Mouse (Mus musculus): ENCODE results near the gene Gm49510.
A peak's percentile ranks its signal among the peaks of the same experiment; 100 is the strongest.

Gm49510 gene

DNA sequence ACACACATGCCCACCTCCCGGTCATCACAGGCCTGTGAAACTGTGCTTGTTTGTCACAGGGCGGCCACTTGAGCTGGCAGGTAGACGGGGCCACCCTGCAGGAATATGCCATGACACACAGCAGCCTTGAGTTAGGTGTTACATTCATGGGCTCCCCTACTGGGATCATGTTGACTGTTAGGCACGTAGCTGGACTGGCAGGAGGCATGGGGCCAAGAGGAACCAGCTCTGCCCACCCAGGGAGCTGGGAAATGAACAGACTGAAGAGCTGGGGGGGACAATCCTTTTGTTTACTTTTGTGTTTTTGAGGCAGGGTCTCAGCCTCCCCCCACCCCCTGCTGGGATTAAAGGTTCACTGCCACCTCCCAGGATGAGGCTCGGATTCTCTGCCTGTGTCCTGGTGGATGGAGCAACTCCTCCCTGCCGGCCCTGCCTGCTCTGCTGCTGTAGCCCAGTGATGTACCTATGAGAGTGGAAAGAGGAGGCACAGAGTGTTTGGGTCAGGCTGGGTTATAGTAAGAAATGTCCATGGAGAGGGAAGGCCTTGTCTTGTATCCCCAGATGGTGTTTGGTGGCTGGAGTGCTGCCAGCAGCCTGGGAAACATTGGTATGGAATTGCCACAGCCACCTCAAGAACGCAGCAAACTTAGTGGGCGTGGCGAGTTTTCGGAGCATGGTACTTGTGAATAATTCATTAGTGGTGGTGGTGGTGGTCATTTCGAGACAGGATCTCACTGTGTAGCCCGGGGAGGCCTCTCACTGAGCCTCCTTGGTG is 16.8 kb downstream of the Gm49510 start:
- DNase-seq = no peak

DNA sequence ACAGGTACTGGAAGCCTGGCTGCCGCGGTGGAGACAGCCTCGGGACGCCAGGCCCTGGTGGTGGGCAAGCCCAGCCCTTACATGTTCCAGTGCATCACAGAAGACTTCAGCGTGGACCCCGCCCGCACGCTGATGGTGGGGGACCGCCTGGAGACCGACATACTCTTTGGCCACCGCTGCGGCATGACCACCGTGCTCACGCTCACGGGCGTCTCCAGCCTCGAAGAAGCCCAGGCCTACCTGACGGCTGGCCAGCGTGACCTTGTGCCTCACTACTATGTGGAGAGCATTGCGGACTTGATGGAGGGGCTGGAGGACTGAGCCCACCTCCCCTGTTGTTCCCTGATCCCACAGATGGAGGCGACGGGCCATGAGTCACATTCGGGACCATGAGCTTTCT is 18.7 kb downstream of the Gm49510 start:
- no peak for DNase-seq

GRCm38 (mm10) chr15:78919914-78920313 is 20.4 kb downstream of the Gm49510 start:
- DNase-seq = no peak

- no peak for DNase-seq
These were observed 23.2 kb downstream of the Gm49510 start for GRCm38 (mm10) chr15:78922700-78923099.

GRCm38 (mm10) chr15:78923585-78923984 is 24.1 kb downstream of the Gm49510 start:
- DNase-seq = peak in 1 of 2 experiments; percentile 46

DNA sequence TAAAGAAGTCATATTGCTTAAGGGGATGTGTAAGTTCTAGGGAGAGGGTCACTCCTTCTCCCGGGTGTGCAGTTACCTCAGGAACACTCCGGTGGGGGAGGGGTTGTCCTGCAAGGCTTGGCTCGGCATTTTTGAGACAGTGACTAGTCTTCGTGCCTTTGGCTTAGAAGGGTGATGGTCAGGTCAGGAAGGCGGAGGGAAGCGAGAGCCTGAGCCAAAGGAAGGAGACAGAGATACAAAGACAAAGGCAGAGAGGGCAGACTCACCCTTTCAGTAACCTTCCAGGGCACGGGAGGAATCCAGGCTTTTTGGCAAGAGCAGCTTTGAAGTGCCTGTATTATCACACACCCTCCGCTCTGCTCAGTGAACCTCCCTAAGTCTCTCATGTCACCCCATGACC is 25.7 kb downstream of the Gm49510 start:
- DNase-seq = no peak

DNA sequence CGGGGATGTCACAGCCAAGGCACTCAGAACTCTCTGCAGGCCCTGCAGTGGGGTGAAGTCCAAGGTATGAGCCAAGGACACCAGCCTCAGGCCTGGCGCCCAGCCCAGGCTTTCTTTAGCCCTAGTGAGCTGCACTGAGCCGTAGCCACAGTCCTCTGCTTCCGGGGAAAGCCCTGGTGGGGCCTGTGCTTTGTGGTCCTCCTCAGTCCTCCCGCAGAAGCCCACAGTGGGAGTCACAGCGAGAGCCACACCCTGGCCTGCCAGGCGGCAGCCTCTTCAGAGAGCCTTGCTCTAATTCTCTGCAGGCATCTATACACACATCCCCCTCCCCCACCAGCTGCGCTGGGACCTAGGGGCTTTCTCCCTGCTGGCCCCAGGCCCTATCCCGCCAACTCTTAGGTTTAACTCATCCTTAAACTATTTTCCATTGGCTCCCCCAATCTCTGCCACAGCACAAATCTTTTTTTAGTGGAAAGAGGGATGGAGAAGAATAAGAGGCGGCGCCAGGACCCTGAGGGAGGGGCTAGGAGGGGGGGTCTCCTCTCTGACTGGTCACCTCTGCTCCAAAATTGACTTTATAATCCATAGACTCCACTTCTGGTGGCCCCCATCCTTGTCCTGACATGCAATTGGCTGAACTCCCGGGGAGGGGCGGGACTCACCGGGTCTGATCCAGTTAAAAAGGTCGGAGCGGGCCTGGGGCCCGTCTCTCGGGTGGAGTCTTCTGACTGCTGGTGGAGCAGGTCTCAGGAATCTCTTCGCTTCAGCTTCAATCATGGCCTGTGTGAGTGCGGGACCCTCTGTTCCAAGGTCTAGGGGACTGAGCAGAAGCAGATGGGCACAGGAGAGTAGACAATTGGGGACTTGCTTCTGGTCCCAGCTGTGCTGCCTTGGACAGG is 26.8 kb downstream of the Gm49510 start, which contains the start of gene Lgals1:
Gene Lgals1 (plus strand): TSS at position 705 of the 899 bp plus-strand sequence.
- DNase-seq = peak; percentile 47 to 49

- DNase-seq = no peak
These were observed 27.7 kb downstream of the Gm49510 start for GRCm38 (mm10) chr15:78927021-78927787.

DNA sequence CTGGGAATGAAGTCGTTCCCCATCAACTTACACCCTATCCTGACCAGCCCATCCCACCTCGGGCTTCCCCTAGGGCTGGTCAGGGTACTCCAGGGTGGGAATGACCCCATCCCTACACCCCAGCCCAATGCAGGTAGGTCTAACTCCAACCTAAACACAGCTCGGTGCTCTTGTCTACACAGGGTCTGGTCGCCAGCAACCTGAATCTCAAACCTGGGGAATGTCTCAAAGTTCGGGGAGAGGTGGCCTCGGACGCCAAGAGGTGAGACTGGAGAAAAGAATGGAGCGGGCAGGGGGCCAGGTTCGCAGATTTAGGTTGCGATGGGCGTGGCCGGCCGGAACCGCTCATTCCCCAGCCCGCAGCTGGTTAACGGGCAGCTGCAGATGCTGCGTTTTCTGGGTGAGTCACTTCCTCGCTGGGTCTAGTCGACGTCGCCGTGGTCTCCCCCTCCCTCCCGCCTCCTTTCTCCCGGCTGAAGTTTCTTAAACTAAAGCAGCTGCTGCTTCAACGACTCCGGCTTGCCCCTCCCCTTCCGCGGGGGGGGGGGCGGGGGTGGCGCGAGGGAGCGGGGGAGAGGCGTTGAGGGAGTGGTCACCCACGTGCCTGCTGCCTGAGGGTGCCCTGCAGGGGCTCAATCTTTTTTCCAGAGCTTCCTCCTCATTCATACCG is 28.5 kb downstream of the Gm49510 start:
- DNase-seq = peak; percentile 81 to 86

DNA sequence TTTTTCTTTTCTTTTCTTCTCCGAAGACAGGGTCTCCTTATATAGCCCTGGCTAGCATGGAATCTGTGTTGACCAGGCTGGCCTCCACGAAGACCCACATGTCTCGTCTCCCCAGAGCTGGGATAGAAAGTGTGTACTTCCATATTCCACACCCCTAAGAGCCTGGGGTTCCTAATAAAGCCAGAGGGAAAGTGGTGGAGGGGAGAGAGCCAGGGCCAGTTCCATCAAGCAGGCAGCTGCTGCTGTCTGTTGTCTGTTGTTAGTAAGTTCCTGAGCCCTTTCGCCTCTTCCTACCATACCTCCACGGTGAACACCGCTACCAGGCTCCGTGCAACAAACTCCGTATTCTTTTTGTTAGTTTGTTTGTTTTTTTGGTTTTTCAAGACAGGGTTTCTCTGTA is 29.1 kb downstream of the Gm49510 start:
- no peak for DNase-seq

DNA sequence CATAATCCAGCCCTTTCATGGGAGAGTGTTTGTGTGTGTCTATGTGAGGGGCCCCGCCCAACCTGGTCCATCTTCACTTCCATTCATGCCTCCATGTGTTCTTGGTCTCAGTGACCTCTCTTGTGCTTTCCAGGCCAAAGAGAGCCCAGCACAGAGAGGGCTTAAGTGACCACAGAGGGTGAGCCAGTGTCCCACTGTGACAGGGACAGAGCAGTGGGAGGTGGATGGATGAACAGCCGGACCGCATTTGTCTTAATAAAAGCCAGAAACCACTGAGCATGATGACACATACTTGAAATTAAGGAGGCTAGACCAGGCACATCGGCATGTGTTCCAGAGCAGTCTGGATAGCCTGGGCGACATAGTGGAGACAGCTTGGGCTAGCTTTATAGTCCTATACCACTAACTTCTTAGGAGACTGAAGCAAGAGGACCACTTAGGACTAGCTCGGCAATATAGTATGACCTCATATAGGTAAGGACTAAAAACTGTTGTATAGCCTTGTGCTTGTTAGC is 30.8 kb downstream of the Gm49510 start:
- no peak for DNase-seq

- DNase-seq = no peak
These were observed 31.4 kb downstream of the Gm49510 start for GRCm38 (mm10) chr15:78930801-78931426.

- peak; percentile 78 to 81 for DNase-seq
These were observed 32.1 kb downstream of the Gm49510 start for GRCm38 (mm10) chr15:78931577-78931976.

GRCm38 (mm10) chr15:78934784-78935320 is 35.4 kb downstream of the Gm49510 start, which contains the start of gene Nol12:
Gene Nol12 (plus strand): TSS chr15:78934933.
- DNase-seq = peak; percentile 84 to 86

DNA sequence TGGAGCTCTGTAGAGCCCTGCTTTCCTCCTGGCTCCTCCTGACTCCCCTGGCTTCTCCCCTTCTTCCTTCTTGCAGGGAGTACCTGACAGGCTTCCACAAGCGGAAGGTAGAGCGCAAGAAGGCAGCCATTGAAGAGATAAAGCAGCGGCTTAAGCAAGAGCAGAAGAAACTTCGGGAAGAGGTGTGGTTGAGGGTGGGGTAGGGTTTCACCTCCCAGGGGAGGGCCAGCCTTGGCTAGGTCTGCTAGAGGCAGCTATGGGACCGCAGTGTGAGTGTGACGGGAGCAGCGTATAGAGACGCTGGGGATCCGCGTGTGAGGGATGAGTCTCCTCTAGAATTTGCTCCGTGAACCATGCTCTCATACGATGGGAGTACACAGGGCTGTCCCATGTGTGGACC is 36.9 kb downstream of the Gm49510 start:
- DNase-seq = no peak

DNA sequence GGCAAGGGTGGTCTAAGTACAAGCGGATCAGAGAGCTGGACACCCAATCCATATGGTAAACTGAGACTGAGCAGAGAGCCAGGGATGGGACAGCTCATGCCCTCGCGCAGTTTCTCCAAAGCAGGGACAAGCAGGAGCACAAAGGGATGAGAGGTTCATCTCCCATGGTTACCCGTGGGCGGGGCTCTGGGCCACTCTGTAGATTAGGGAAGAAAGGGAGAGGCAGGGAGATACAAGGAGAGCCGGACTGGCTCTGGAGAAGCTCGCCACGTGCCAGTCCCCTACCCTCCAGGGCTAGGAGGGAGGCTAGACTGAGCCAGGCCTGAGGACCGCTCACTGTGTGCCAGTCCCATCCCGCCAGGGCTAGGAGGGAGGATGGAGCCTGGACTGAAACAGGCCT is 37.8 kb downstream of the Gm49510 start:
- no peak for DNase-seq

DNA sequence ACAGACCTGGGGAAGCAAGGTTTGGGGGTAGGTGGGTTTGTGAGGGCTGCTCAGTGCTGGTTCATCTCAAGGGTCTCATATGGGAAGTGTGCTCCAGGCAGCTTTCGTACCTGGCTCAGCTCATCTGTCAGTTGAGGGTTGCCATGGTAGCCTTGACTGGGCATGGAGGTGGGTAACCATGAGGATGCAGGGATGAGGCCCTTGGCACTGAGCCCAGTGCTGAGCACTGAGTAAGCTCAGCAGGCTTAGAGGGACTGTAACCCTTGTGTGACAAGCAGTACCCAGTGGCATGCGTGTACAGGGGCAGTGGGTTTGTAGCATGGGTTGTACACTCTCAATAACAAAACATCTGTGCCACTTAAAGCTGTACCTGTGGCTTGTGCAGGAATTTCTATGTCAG is 38.5 kb downstream of the Gm49510 start:
- no peak for DNase-seq

- no peak for DNase-seq
These were observed 40.9 kb downstream of the Gm49510 start for GRCm38 (mm10) chr15:78940325-78940724.

DNA sequence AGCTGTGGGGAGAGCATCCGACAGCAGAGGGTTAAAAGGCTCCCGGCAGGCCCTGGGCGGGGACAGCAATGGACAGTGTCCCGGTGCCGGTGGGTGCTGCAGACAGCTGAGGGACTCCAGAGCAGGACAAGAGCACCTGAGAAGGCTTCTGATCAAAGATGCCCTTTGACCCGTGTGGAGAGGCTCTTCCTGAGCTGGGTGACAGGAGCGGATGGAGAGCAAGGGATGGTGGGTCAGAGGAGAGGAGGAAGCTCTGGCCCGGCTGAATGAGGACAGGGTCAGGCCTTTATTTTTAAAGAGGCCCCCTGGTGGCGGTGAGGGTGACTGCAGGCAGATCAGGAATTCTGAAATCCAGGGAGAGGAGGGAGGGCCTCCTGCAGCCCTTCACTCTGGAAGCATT is 43.2 kb downstream of the Gm49510 start:
- peak; percentile 72 to 75 for DNase-seq

- no peak for DNase-seq
These were observed 46.8 kb downstream of the Gm49510 start for GRCm38 (mm10) chr15:78946232-78946631.

GRCm38 (mm10) chr15:78947657-78948056 is 48.2 kb downstream of the Gm49510 start, which contains the start of gene Triobp:
Gene Triobp (plus strand): TSS chr15:78947724.
- DNase-seq = peak; percentile 24 to 28
